Mouse (Mus musculus) C2C12 (cell line): Measurements from ENCODE around the gene Dhh.

Experiments
- CTCF ChIP-seq: IDR thresholded peaks from one replicate; pipeline ENCODE4 v1.5.1; 2011; ENCODE audit not compliant: control insufficient read depth, insufficient read depth, insufficient read length
- MAX ChIP-seq: IDR thresholded peaks from one replicate; pipeline ENCODE4 v1.6.1; 2011; ENCODE audit warnings: mild to moderate bottlenecking, control low read depth
- USF1 ChIP-seq: IDR thresholded peaks from one replicate; pipeline ENCODE4 v1.6.1; 2011; ENCODE audit warnings: low read depth, mild to moderate bottlenecking, control low read depth, moderate library complexity

GRCm38 (mm10) chr15:98897928-98898800 lies at the start of gene Dhh:
- no peak for TF ChIP-seq CTCF
- no peak for TF ChIP-seq MAX
- TF ChIP-seq USF1: no peak
